Mouse (Mus musculus) kidney, adult 10 weeks (tissue): ENCODE data around the gene Paqr8. TPM values are rescaled to one million over a fixed set of nuclear protein-coding genes. Genes with fewer than 3 reads are reported as not detected.

ENCODE experiments used
- polyA plus RNA-seq: library from polyadenylated mRNA; stranded (reverse); fragments of 350-450 nt; fragmentation: Illumina TruSeq; extraction: RNeasy Lipid Tissue Mini Kit (QIAGEN cat#74804); gene quantifications from one replicate; pipeline ENCODE4 v1.2.3, GENCODE M21; 2014; ENCODE audit warnings: low read depth, low replicate concordance

The Paqr8 gene
- 1.4 TPM for polyA plus RNA-seq

GRCm38 (mm10) chr1:20890404-20890921 is at the start of gene Paqr8:
Paqr8 (plus strand) TSS chr1:20890606.

GRCm38 (mm10) chr1:20951300-20951763 is 60.9 kb downstream of the Paqr8 start, which contains the start of gene Efhc1:
Efhc1 (plus strand) TSS chr1:20951626.

Other genes starting within 250 kb of the Paqr8 start
- not detected for gene Il17a, start 159.7 kb upstream of the Paqr8 start, polyA plus RNA-seq
- gene Il17f, start 100.0 kb upstream of the Paqr8 start, polyA plus RNA-seq = 3.7 TPM
- 0.57 TPM for gene Mcm3, start 70.3 kb upstream of the Paqr8 start, polyA plus RNA-seq
- 0.85 TPM for gene Efhc1, start 61.0 kb downstream of the Paqr8 start, polyA plus RNA-seq
- 1.8 TPM for gene Tram2, start 188.6 kb downstream of the Paqr8 start, polyA plus RNA-seq